Mouse (Mus musculus) kidney, embryonic 15.5 days (tissue): Measurements from ENCODE around the gene Smc1b. TPM values are rescaled to one million over a fixed set of nuclear protein-coding genes. Genes with fewer than 3 reads are reported as not detected.

Experiments used
- ATAC-seq: fragments of 200-750 bp; cut with Nextera tagmentation; replicated peaks from 2 replicates; pipeline ENCODE4 v1.8.0; 2017; ENCODE audit warnings: moderate TSS enrichment; ENCODE audit not compliant: low FRiP score
- H3K27ac ChIP-seq: fragments of 300-500 bp; sonication (generic); 2 replicates; pipeline ENCODE4 v1.5.1; 2015; ENCODE audit warnings: mild to moderate bottlenecking, inconsistent platforms
- H3K27me3 ChIP-seq: fragments of 300-500 bp; sonication (generic); 2 replicates; pipeline ENCODE4 v1.6.1; 2015; ENCODE audit warnings: inconsistent platforms
- H3K36me3 ChIP-seq: fragments of 300-500 bp; sonication (generic); 2 replicates; pipeline ENCODE4 v1.6.1; 2015; ENCODE audit warnings: inconsistent platforms
- H3K4me1 ChIP-seq: fragments of 300-500 bp; sonication (generic); 2 replicates; pipeline ENCODE4 v1.6.1; 2015; ENCODE audit warnings: inconsistent platforms
- H3K4me2 ChIP-seq: fragments of 300-500 bp; sonication (generic); 2 replicates; pipeline ENCODE4 v1.6.1; 2015; ENCODE audit warnings: moderate library complexity, mild to moderate bottlenecking, inconsistent platforms
- H3K4me3 ChIP-seq: fragments of 300-500 bp; sonication (generic); replicated peaks from 2 replicates; pipeline ENCODE4 v1.5.1; 2015; ENCODE audit warnings: mild to moderate bottlenecking, inconsistent platforms
- H3K9ac ChIP-seq: fragments of 300-500 bp; sonication (generic); 2 replicates; pipeline ENCODE4 v1.6.1; 2015; ENCODE audit warnings: mild to moderate bottlenecking, inconsistent platforms
- H3K9me3 ChIP-seq: fragments of 300-500 bp; sonication (generic); replicated peaks from 2 replicates; pipeline ENCODE4 v1.6.1; 2016; ENCODE audit warnings: inconsistent platforms
- WGBS: fragments of 180-500 bp; shearing (Covaris S2); methylation state at CpG from one replicate; pipeline ENCODE4 v1.1.7; 2015; ENCODE audit warnings: mixed read lengths; 5-methylcytosine and 5-hydroxymethylcytosine counted together
- polyA plus RNA-seq: library from polyadenylated mRNA; unstranded; fragments of >200 nt; fragmentation: Nextera tagmentation; extraction: Ambion mirVana; gene quantifications from 2 replicates; pipeline ENCODE4 v1.2.1, GENCODE M21; 2015

The Smc1b gene
- polyA plus RNA-seq: 0.21 and 0.22 TPM in 2 replicates

DNA sequence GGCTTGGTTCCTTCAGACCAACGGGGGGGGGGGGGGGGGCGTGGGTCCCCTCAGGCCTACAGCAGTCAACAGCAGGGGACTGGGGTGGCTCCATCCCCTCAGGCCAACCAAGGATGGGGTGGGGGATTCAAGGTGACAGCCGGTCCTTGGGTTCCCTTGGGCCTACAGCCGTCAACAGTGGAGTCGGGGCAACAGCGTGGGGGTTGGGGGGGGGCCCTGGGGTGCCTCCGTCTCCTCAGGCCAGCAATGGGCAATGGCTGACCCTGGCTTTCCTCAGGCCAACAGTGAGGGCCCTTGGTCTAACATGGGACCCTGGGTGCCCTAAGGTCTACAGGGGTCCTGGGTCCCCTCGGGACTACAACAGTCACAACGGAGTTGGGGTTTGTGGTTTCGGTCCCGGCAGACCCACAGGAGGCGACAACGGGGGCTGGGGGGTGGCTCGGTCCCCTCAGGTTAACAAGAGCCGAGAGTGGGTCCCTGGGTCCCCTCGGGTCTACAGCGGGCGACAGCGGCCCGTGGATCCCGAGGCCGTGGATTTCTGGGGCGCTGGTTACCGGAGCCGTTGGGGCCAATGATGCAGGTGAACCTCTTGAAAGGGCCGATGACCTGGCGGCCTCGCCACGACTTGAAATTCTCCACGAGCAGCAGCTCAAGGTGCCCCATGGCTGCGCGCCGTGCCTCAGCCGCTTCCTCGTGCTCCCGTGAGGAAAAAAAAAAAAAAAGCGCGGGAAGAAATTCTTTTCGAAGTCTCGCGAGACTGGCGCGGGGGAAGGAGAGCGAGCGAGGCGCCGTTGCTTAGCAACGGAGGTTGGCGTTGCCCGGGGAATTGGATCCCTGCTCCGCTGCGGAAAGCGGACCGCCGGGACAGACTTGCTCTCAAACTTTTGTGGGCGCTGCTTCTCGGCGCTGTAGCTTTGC is at the start of gene Smc1b, which contains the start of gene Ribc2:
Gene Smc1b, minus strand, starts transcription at position 690 of the 918 bp plus-strand sequence.
Gene Ribc2, plus strand, starts transcription at position 804 of the 918 bp plus-strand sequence.
- Histone ChIP-seq H3K9me3 (peaks cover 4% of the 10 kb centered on the region; the same call in 1 of the 2 replicates), H3K4me1 (peaks cover 19% of the 10 kb centered on the region), H3K36me3 (no peaks in the 10 kb centered on the region), H3K27me3 (peaks cover 3% of the 10 kb centered on the region; the same call in 1 of the 2 replicates), H3K4me3 (peak within 1 kb of the TSS; percentile 38), H3K27ac (no peak within 1 kb of the TSS), H3K9ac (0 out of 2 replicates have a peak within 1 kb of the TSS, but pooled peaks have one; percentile 26), H3K4me2 (peak within 1 kb of the TSS; percentile 72)
- 31% methylated on average over 56 of the region's 58 CpGs for WGBS
- peak; percentile 64; the same call in 1 of the 2 replicates for ATAC-seq

- Histone ChIP-seq H3K4me3 (no peak overlapping the region), H3K27me3 (no peaks in the 10 kb centered on the region), H3K4me1 (peaks cover 13% of the 10 kb centered on the region), H3K36me3 (no peaks in the 10 kb centered on the region), H3K9me3 (no peaks in the 10 kb centered on the region), H3K9ac (no peak overlapping the region), H3K27ac (peak overlapping the region; percentile 63), H3K4me2 (no peak overlapping the region)
- no peak for ATAC-seq
Measured at GRCm38 (mm10) chr15:85180368-85180767, 48.6 kb upstream of the Smc1b start.

DNA sequence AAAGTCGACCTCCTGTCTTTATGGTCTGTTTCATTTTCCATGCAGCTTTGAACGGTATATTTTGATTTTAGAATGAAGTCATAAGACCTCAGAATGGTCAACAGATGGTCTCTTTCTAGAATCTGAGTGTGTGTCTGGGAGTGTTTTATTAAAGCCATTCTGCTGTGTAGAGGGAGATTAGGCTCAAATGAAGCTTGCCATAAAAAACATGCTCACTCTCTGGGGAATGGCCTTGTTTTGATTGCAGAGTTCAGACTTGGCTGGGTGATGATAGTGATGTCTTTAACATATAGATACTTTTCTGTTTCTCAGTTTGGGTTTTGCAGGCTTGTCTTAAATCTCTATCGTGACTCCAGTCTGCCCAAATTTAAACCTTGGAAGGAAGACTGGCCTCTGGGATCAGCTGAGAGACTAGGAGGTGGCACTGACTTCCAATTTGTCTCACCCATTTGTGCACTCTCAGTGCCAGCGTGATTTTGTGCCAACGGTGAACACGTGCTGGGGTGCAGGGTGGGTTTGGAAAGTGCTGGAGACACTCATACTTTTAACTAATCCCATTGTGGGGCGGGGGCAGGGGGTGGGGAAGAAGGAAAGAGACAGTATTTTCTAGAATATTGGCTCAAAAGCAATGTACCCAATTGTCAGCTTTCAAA is 47.9 kb upstream of the Smc1b start:
- Histone ChIP-seq H3K9me3 (no peaks in the 10 kb centered on the region), H3K27ac (peak overlapping the region; percentile 66), H3K4me2 (no peak overlapping the region), H3K4me1 (peaks cover 13% of the 10 kb centered on the region), H3K4me3 (no peak overlapping the region), H3K9ac (no peak overlapping the region), H3K36me3 (no peaks in the 10 kb centered on the region), H3K27me3 (no peaks in the 10 kb centered on the region)
- WGBS: 57% methylated on average over 7 of the region's 7 CpGs
- ATAC-seq: 0 out of 2 replicates have a peak, but pooled peaks have one; percentile 22

DNA sequence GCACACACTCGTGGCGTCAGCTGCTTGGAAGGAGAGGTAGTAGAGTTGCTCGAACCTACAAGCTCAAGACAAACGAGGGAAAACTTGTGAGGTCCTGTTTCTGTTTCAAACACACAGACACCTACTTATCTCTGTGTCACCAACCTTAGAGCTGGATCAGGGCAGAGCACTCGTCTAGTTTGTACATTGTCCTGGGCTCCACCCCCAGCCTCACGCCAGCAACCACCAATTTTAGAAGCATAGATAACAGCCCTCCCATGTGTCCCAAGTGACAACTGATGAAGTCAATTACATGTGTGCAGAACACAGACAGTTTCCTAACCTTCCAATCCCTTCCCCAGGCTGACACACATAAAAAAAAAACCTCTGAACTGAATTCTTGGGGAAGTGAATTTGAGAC is 46.4 kb upstream of the Smc1b start:
- H3K27me3 ChIP-seq: no peaks in the 10 kb centered on the region
- 72% methylated on average over 6 of the region's 6 CpGs for WGBS
- no peak for ATAC-seq
- H3K4me2 ChIP-seq: no peak overlapping the region
- H3K4me1 ChIP-seq: peaks cover 24% of the 10 kb centered on the region
- no peak overlapping the region for H3K4me3 ChIP-seq
- no peak overlapping the region for H3K9ac ChIP-seq
- no peaks in the 10 kb centered on the region for H3K9me3 ChIP-seq
- H3K27ac ChIP-seq: no peak overlapping the region
- no peaks in the 10 kb centered on the region for H3K36me3 ChIP-seq

DNA sequence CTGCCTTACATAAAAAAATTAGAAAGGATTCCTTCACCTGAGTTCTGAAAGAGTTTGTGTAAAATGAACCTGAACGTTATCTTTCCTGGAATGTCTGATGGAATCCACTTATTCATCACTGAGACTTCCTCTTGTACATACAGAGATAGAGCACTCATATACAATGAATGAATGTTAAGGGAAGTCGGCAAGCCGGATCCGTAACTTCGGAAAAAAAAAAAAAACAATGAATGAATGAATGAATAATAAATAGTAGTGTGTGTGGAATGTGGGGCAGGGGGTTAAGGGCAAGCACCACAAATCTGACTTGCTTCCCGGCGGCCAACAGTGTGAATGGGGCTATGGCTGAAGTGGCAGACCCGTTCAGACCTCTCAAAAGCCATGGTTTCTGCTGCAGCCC is 45.8 kb upstream of the Smc1b start:
- 73% methylated on average over 8 of the region's 8 CpGs for WGBS
- H3K4me1 ChIP-seq: peaks cover 29% of the 10 kb centered on the region
- H3K27ac ChIP-seq: no peak overlapping the region
- H3K9ac ChIP-seq: no peak overlapping the region
- no peaks in the 10 kb centered on the region for H3K36me3 ChIP-seq
- H3K9me3 ChIP-seq: no peaks in the 10 kb centered on the region
- H3K4me2 ChIP-seq: no peak overlapping the region
- H3K27me3 ChIP-seq: no peaks in the 10 kb centered on the region
- ATAC-seq: no peak
- no peak overlapping the region for H3K4me3 ChIP-seq

DNA sequence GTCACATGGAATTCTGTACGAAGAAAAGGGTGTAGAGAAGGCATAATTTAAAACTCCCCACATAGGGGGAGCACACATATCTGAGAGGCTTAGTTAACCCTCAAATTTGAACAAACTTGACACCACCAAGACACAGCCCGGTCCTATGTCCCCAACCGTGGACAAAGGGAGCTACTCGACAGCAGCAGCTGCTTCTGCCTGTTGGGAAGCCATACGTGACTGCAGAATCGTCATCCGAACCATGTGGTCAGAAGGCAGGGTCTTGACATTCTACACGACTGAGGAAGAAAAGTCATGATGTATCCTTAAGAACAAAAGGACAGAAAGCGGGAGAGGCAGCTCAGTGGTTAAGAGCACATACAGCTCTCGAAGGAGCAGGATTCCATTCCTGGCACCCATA is 42.3 kb upstream of the Smc1b start:
- Histone ChIP-seq H3K9me3 (no peaks in the 10 kb centered on the region), H3K27ac (peak overlapping the region; percentile 78), H3K4me2 (no peak overlapping the region), H3K36me3 (no peaks in the 10 kb centered on the region), H3K4me1 (peaks cover 35% of the 10 kb centered on the region), H3K27me3 (no peaks in the 10 kb centered on the region), H3K4me3 (no peak overlapping the region), H3K9ac (no peak overlapping the region)
- no peak for ATAC-seq
- WGBS: 51% methylated on average over 10 of the region's 10 CpGs

GRCm38 (mm10) chr15:85173425-85173824 is 41.7 kb upstream of the Smc1b start:
- WGBS: 62% methylated on average over 8 of the region's 8 CpGs
- Histone ChIP-seq H3K4me2 (no peak overlapping the region), H3K4me1 (peaks cover 31% of the 10 kb centered on the region), H3K4me3 (no peak overlapping the region), H3K36me3 (no peaks in the 10 kb centered on the region), H3K27ac (peak overlapping the region; percentile 78), H3K9ac (no peak overlapping the region), H3K27me3 (no peaks in the 10 kb centered on the region), H3K9me3 (no peaks in the 10 kb centered on the region)
- ATAC-seq: no peak

DNA sequence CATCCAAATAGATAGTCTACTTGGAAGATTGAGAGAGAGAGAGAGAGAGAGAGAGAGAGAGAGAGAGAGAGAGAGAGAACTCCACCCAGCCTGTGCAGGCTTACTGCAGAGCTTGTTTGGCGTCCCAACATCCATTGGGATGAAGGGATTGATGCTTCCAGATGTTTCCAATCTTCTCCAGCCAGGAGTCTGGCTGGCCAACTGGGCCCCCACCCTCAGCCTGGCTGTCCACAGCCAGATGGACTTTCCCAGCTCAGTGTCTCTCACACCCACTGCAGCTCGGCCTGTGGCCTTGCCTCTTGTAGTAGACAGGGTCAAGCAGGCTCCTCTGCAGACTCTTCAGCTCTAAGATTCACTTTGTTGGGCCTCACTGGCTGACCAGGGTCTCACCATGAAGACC is 40.3 kb upstream of the Smc1b start:
- WGBS: 47% methylated on average over 2 of the region's 2 CpGs
- no peaks in the 10 kb centered on the region for H3K27me3 ChIP-seq
- H3K9ac ChIP-seq: no peak overlapping the region
- H3K9me3 ChIP-seq: no peaks in the 10 kb centered on the region
- peaks cover 31% of the 10 kb centered on the region for H3K4me1 ChIP-seq
- peak; percentile 77; the same call in 1 of the 2 replicates for ATAC-seq
- peak overlapping the region; percentile 66; the same call in 1 of the 2 replicates for H3K27ac ChIP-seq
- no peaks in the 10 kb centered on the region for H3K36me3 ChIP-seq
- no peak overlapping the region for H3K4me2 ChIP-seq
- no peak overlapping the region for H3K4me3 ChIP-seq

GRCm38 (mm10) chr15:85167086-85167679 is 35.4 kb upstream of the Smc1b start:
- Histone ChIP-seq H3K27ac (no peak overlapping the region), H3K36me3 (no peaks in the 10 kb centered on the region), H3K9ac (no peak overlapping the region), H3K9me3 (no peaks in the 10 kb centered on the region), H3K4me3 (no peak overlapping the region), H3K4me1 (peaks cover 42% of the 10 kb centered on the region), H3K4me2 (no peak overlapping the region), H3K27me3 (no peaks in the 10 kb centered on the region)
- no peak for ATAC-seq
- 40% methylated on average over 12 of the region's 12 CpGs for WGBS

DNA sequence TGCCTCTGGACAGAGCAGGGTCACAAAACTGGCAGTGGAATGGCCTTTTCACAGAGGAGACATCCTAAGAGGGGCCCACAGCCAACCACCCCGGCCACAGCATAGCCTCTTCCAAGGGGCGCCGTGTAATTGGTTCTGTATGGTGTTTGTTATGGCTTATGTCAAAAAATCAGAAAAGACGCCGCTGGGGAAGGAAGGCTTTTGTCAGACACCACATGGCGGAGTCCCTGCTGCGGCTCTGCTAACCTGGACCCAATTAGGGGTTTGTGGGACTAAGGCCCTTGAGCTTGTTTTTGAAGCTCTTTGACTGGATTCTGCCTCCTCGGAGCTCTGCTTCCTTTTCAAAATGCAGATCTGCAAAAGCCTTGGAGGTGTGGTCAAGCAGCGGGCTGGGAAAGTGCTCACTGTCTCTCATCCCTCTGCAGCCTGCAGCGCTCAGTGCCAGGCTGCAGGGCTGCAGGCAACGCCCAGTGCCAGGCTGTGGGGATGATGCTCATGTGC is 34.7 kb upstream of the Smc1b start:
- Histone ChIP-seq H3K4me2 (no peak overlapping the region), H3K4me3 (no peak overlapping the region), H3K9me3 (no peaks in the 10 kb centered on the region), H3K27ac (peak overlapping the region; percentile 70), H3K36me3 (no peaks in the 10 kb centered on the region), H3K4me1 (peaks cover 41% of the 10 kb centered on the region), H3K9ac (no peak overlapping the region), H3K27me3 (no peaks in the 10 kb centered on the region)
- no peak for ATAC-seq
- 37% methylated on average over 11 of the region's 11 CpGs for WGBS

GRCm38 (mm10) chr15:85162693-85163663 is 31.2 kb upstream of the Smc1b start:
- no peaks in the 10 kb centered on the region for H3K36me3 ChIP-seq

More at GRCm38 (mm10) chr15:85162693-85163663, 31.2 kb upstream of the Smc1b start:
- ATAC-seq: peak; percentile 53
- Histone ChIP-seq H3K9me3 (no peaks in the 10 kb centered on the region), H3K27me3 (no peaks in the 10 kb centered on the region), H3K9ac (no peak overlapping the region), H3K4me3 (no peak overlapping the region), H3K4me2 (no peak overlapping the region), H3K4me1 (peaks cover 37% of the 10 kb centered on the region), H3K27ac (peak overlapping the region; percentile 73)
- 37% methylated on average over 21 of the region's 21 CpGs for WGBS
